Mouse (Mus musculus) telencephalon, adult 2 months (tissue): ENCODE measurements at regions not wholly inside any gene's neighbourhood (a gene's known extent, or its start where the extent isn't known, plus 50 kb on each side); places are given as distances from the start of the nearest gene placed in this dataset.

Source experiments
- DNase-seq: peaks from one replicate; pipeline ENCODE4 v3.0.0-alpha.2; 2011; ENCODE audit warnings: low read depth, low spot score

GRCm38 (mm10) chr6:117778481-117778880, 62.5 kb upstream of the Zfp637 start:
- no peak for DNase-seq

GRCm38 (mm10) chr6:117779020-117779419, 62.0 kb upstream of the Zfp637 start:
- no peak for DNase-seq

GRCm38 (mm10) chr6:117788580-117789540, 52.1 kb upstream of the Zfp637 start:
- no peak for DNase-seq

GRCm38 (mm10) chr6:117790581-117790980, 50.4 kb upstream of the Zfp637 start:
- DNase-seq = no peak
